ENCODE assay signal across 9 mouse cellular contexts in genomic region chr15:79262375-79262774, GRCm38 (mm10). TPM values are rescaled to one million over a fixed set of nuclear protein-coding genes. Genes with fewer than 3 reads are reported as not detected.
DNase-seq lines count a peak whose midpoint lies in the region; ATAC-seq and TF ChIP-seq lines count a peak whose summit lies in the region.
"Had no signal": no experiment of that assay in that cellular context is flagged by ENCODE, and none has a peak within 500 bp of the region (broad histone marks: within the 10 kb centered on the region; RNA-seq: fewer than 3 reads in every experiment).

No protein-coding gene starts in this region.

- H3K36me3 ChIP-seq in E14TG2a.4 (ENCODE audit: insufficient read depth, low read length): no peaks in the 10 kb centered on the region
- H3K36me3 ChIP-seq in forebrain, postnatal 0 days (ENCODE audit: insufficient read depth): no peaks in the 10 kb centered on the region
- no peaks in the 10 kb centered on the region for H3K36me3 ChIP-seq in limb, embryonic 12.5 days
- H3K36me3 ChIP-seq in stomach, embryonic 15.5 days: no peaks in the 10 kb centered on the region

- DNase-seq in adrenal gland, postnatal 25 days: peak; percentile 36
- no peak for DNase-seq in adrenal gland, postnatal 4 days (ENCODE audit: low spot score in 2 of 2)
- no peak for DNase-seq in forebrain, postnatal 0 days
- DNase-seq in cerebellum, adult 9-10 months: no peak

- peak; percentile 30 for TF ChIP-seq CTCF in E14TG2a.4 (conservative IDR thresholded peaks at IDR 0.05; ENCODE audit: low read length)
- TF ChIP-seq CTCF in forebrain, postnatal 0 days (IDR thresholded peaks at IDR 0.05; ENCODE audit: low read depth): peak; percentile 45

- peak overlapping the region; percentile 99 for H3K4me2 ChIP-seq in forebrain, postnatal 0 days (ENCODE audit: low read depth)
- peak overlapping the region; percentile 99 for H3K4me2 ChIP-seq in limb, embryonic 12.5 days
- H3K4me2 ChIP-seq in stomach, embryonic 15.5 days: peak overlapping the region; percentile 100

- H3K27me3 ChIP-seq in E14TG2a.4 (ENCODE audit: insufficient read depth, low read length): peaks cover 66% of the 10 kb centered on the region
- peaks cover 3% of the 10 kb centered on the region; the same call in 1 of the 2 replicates for H3K27me3 ChIP-seq in forebrain, postnatal 0 days (ENCODE audit: insufficient read depth, low read length)
- H3K27me3 ChIP-seq in limb, embryonic 12.5 days: peaks cover 75% of the 10 kb centered on the region
- H3K27me3 ChIP-seq in stomach, embryonic 15.5 days (replicated peaks): peaks cover 29% of the 10 kb centered on the region

- peaks cover 18% of the 10 kb centered on the region for H3K4me1 ChIP-seq in E14TG2a.4 (replicated peaks; ENCODE audit: low read depth, low read length)
- H3K4me1 ChIP-seq in forebrain, postnatal 0 days (ENCODE audit: insufficient read depth): 0 out of 2 replicates have a peak, but pooled peaks cover 3% of the 10 kb centered on the region
- peaks cover 26% of the 10 kb centered on the region for H3K4me1 ChIP-seq in limb, embryonic 12.5 days (replicated peaks)
- peaks cover 17% of the 10 kb centered on the region for H3K4me1 ChIP-seq in stomach, embryonic 15.5 days

- H3K9me3 ChIP-seq in E14TG2a.4 (ENCODE audit: low read length): no peaks in the 10 kb centered on the region
- no peaks in the 10 kb centered on the region for H3K9me3 ChIP-seq in forebrain, postnatal 0 days (ENCODE audit: low read length)
- no peaks in the 10 kb centered on the region for H3K9me3 ChIP-seq in limb, embryonic 12.5 days
- no peaks in the 10 kb centered on the region for H3K9me3 ChIP-seq in stomach, embryonic 15.5 days

- H3K4me3 ChIP-seq in E14TG2a.4 (replicated peaks; ENCODE audit: low read length): no peak overlapping the region
- H3K4me3 ChIP-seq in forebrain, postnatal 0 days (ENCODE audit: low read depth, low read length): peak overlapping the region; percentile 64; the same call in 1 of the 2 replicates
- H3K4me3 ChIP-seq in limb, embryonic 12.5 days (replicated peaks): peak overlapping the region; percentile 76
- H3K4me3 ChIP-seq in stomach, embryonic 15.5 days (replicated peaks): no peak overlapping the region; the same call in 1 of the 2 replicates
- H3K4me3 ChIP-seq: erythroblast, embryonic 14.5 days had no signal

- H3K9ac ChIP-seq in forebrain, postnatal 0 days: no peak overlapping the region
- 0 out of 2 replicates have a peak overlapping the region, but pooled peaks have one; percentile 27 for H3K9ac ChIP-seq in limb, embryonic 12.5 days (replicated peaks)
- H3K9ac ChIP-seq in stomach, embryonic 15.5 days: no peak overlapping the region

- ATAC-seq in forebrain, postnatal 0 days: no peak
- ATAC-seq in limb, embryonic 12.5 days (ENCODE audit: insufficient number of reproducible peaks, insufficient read depth, low FRiP score, low TSS enrichment, low read depth): no peak
- ATAC-seq in stomach, embryonic 15.5 days (ENCODE audit: insufficient read depth, low FRiP score, low read depth): no peak
- no peak for ATAC-seq in monocyte, adult 5-6 weeks (replicated peaks; ENCODE audit: insufficient number of reproducible peaks, low FRiP score, low TSS enrichment, poor library complexity, severe bottlenecking)

- 23% methylated on average over 13 of the region's 13 CpGs for WGBS in forebrain, postnatal 0 days
- WGBS in limb, embryonic 12.5 days: 21% methylated on average over 13 of the region's 13 CpGs
- 20% methylated on average over 13 of the region's 13 CpGs for WGBS in stomach, embryonic 15.5 days

- no peak overlapping the region for H3K27ac ChIP-seq in forebrain, postnatal 0 days (ENCODE audit: low read depth, low read length)
- H3K27ac ChIP-seq in limb, embryonic 12.5 days: no peak overlapping the region
- H3K27ac ChIP-seq in stomach, embryonic 15.5 days: no peak overlapping the region

RNA-seq across cellular contexts. Expression of gene Slc16a8, which starts 7.8 kb away (rescaled TPM):
- not detected in 2 replicates for total RNA-seq in adrenal gland, postnatal 25 days (2021)
- under 1 TPM; 0.17 TPM for total RNA-seq in adrenal gland, postnatal 4 days (2021)
- 0.62 and 0.95 TPM in 2 replicates for total RNA-seq in forebrain, postnatal 0 days (2014; rRNA removed)
- 1.4 and 1.6 TPM in 2 replicates for polyA plus RNA-seq in forebrain, postnatal 0 days (2015; fragmentation: Nextera tagmentation; extraction: Ambion mirVana)
- polyA plus RNA-seq in limb, embryonic 12.5 days (2016; fragmentation: Nextera tagmentation; extraction: Ambion mirVana): 0.30 and 0.42 TPM in 2 replicates
- 0.22 and 0.28 TPM in 2 replicates for polyA plus RNA-seq in stomach, embryonic 15.5 days (2015; fragmentation: Nextera tagmentation; extraction: Ambion mirVana)
- total RNA-seq in monocyte, adult 5-6 weeks (2017): not detected in 3 replicates
- polyA plus RNA-seq: erythroblast, embryonic 14.5 days had no signal

RNA-seq across cellular contexts. Expression of gene Baiap2l2, which starts 23.0 kb away (rescaled TPM):
- total RNA-seq in adrenal gland, postnatal 25 days (2021): not detected in 2 replicates
- total RNA-seq in adrenal gland, postnatal 4 days (2021): 1 to 10 TPM; 2.3 to 5.5 TPM
- 3.2 and 7.9 TPM in 2 replicates for total RNA-seq in forebrain, postnatal 0 days (2014; rRNA removed)
- polyA plus RNA-seq in forebrain, postnatal 0 days (2015; fragmentation: Nextera tagmentation; extraction: Ambion mirVana): 9.1 and 11.3 TPM in 2 replicates
- 8.6 and 10.0 TPM in 2 replicates for polyA plus RNA-seq in limb, embryonic 12.5 days (2016; fragmentation: Nextera tagmentation; extraction: Ambion mirVana)
- 8.4 and 9.1 TPM in 2 replicates for polyA plus RNA-seq in stomach, embryonic 15.5 days (2015; fragmentation: Nextera tagmentation; extraction: Ambion mirVana)
- total RNA-seq in monocyte, adult 5-6 weeks (2017): 0.57 TPM in 1 of 3 replicates, not detected in the others
- polyA plus RNA-seq: erythroblast, embryonic 14.5 days had no signal

RNA-seq across cellular contexts. Expression of gene Gm49486, which starts 33.2 kb away (rescaled TPM):
- not detected in 2 replicates for total RNA-seq in adrenal gland, postnatal 25 days (2021)
- under 1 TPM; 0.17 to 0.70 TPM for total RNA-seq in adrenal gland, postnatal 4 days (2021)
- total RNA-seq in forebrain, postnatal 0 days (2014; rRNA removed): 2.8 and 4.4 TPM in 2 replicates
- polyA plus RNA-seq in forebrain, postnatal 0 days (2015; fragmentation: Nextera tagmentation; extraction: Ambion mirVana): 1.1 and 1.2 TPM in 2 replicates
- polyA plus RNA-seq in limb, embryonic 12.5 days (2016; fragmentation: Nextera tagmentation; extraction: Ambion mirVana): 0.68 and 0.76 TPM in 2 replicates
- 0.61 and 0.65 TPM in 2 replicates for polyA plus RNA-seq in stomach, embryonic 15.5 days (2015; fragmentation: Nextera tagmentation; extraction: Ambion mirVana)
- total RNA-seq in monocyte, adult 5-6 weeks (2017): not detected in 3 replicates
- polyA plus RNA-seq: erythroblast, embryonic 14.5 days had no signal

RNA-seq across cellular contexts. Expression of gene Pick1, which starts 33.4 kb away (rescaled TPM):
- total RNA-seq in adrenal gland, postnatal 25 days (2021): 20.8 and 26.1 TPM in 2 replicates
- 10 to 100 TPM; 32.1 to 33.2 TPM for total RNA-seq in adrenal gland, postnatal 4 days (2021)
- total RNA-seq in forebrain, postnatal 0 days (2014; rRNA removed): 76.2 and 84.7 TPM in 2 replicates
- 60.9 and 72.7 TPM in 2 replicates for polyA plus RNA-seq in forebrain, postnatal 0 days (2015; fragmentation: Nextera tagmentation; extraction: Ambion mirVana)
- polyA plus RNA-seq in limb, embryonic 12.5 days (2016; fragmentation: Nextera tagmentation; extraction: Ambion mirVana): 53.7 and 55.5 TPM in 2 replicates
- polyA plus RNA-seq in stomach, embryonic 15.5 days (2015; fragmentation: Nextera tagmentation; extraction: Ambion mirVana): 47.6 and 51.4 TPM in 2 replicates
- 7.2 to 13.7 TPM (median 8.1 TPM) in 3 replicates for total RNA-seq in monocyte, adult 5-6 weeks (2017)

Comparison
In these comparisons a context has a peak if more than half of its experiments do, and no peak if none do; other contexts are left out.
1. H3K4me3 ChIP-seq: peak in forebrain, postnatal 0 days (single experiment) and limb, embryonic 12.5 days (single experiment); none in E14TG2a.4 (single experiment) and stomach, embryonic 15.5 days (single experiment).
2. Peak in every context shown above with its lines, with median percentiles within 50 percentile points of each other: H3K4me2 ChIP-seq.